Mouse (Mus musculus) hindbrain, postnatal 0 days (tissue): ENCODE measurements around the gene Aox2. TPM values are rescaled to one million over a fixed set of nuclear protein-coding genes. Genes with fewer than 3 reads are reported as not detected.

ENCODE experiments used
- ATAC-seq: fragments of 200-750 bp; cut with Nextera tagmentation; 2 replicates; pipeline ENCODE4 v1.8.0; 2017; ENCODE audit warnings: mild to moderate bottlenecking, moderate TSS enrichment, moderate library complexity
- DNase-seq: peaks from one replicate; pipeline ENCODE4 v3.0.0-alpha.2; 2015; ENCODE audit warnings: low spot score
- H3K27ac ChIP-seq: fragments of 300-500 bp; sonication (generic); 2 replicates; pipeline ENCODE4 v1.5.1; 2014; ENCODE audit warnings: mild to moderate bottlenecking
- H3K27me3 ChIP-seq: fragments of 300-500 bp; sonication (generic); 2 replicates; pipeline ENCODE4 v1.6.1; 2014; ENCODE audit warnings: low read length, mixed read lengths; ENCODE audit not compliant: insufficient read depth
- H3K36me3 ChIP-seq: fragments of 300-500 bp; sonication (generic); 2 replicates; pipeline ENCODE4 v1.6.1; 2014; ENCODE audit warnings: low read length, mixed read lengths; ENCODE audit not compliant: insufficient read depth
- H3K4me1 ChIP-seq: fragments of 300-500 bp; sonication (generic); 2 replicates; pipeline ENCODE4 v1.6.1; 2014; ENCODE audit warnings: antibody characterized with exemption, low read length, mixed read lengths; ENCODE audit not compliant: insufficient read depth
- H3K4me2 ChIP-seq: fragments of 300-500 bp; sonication (generic); 2 replicates; pipeline ENCODE4 v1.6.1; 2014; ENCODE audit warnings: low read depth, mild to moderate bottlenecking, low read length, moderate library complexity, mixed read lengths
- H3K4me3 ChIP-seq: fragments of 300-500 bp; sonication (generic); 2 replicates; pipeline ENCODE4 v1.5.1; 2014; ENCODE audit warnings: low read length
- H3K9ac ChIP-seq: fragments of 300-500 bp; sonication (generic); replicated peaks from 2 replicates; pipeline ENCODE4 v1.6.1; 2014; ENCODE audit warnings: mild to moderate bottlenecking, low read length, moderate library complexity, mixed read lengths
- H3K9me3 ChIP-seq: fragments of 300-500 bp; sonication (generic); 2 replicates; pipeline ENCODE4 v1.6.1; 2016; ENCODE audit warnings: low read length, mixed read lengths
- CTCF ChIP-seq: IDR thresholded peaks from 2 replicates; pipeline ENCODE4 v1.5.1; 2016; ENCODE audit warnings: antibody characterized with exemption, control low read depth, low read depth
- WGBS: fragments of 180-500 bp; shearing (Covaris S2); extraction: QIAGEN DNeasy Blood & Tissue Kit; methylation state at CpG from one replicate; pipeline ENCODE4 v1.1.7; 2014; 5-methylcytosine and 5-hydroxymethylcytosine counted together
- polyA plus RNA-seq: library from polyadenylated mRNA; unstranded; fragments of >200 nt; fragmentation: Nextera tagmentation; extraction: Ambion mirVana; gene quantifications from 2 replicates; pipeline ENCODE4 v1.2.1, GENCODE M21; 2015
- total RNA-seq: library from RNA; depleted of rRNA; stranded (reverse); fragments of >200 nt; gene quantifications from 2 replicates; pipeline ENCODE4 v1.2.3, GENCODE M21; 2014

Gene Aox2
- total and polyA plus RNA-seq, 2 experiments from 2014 or later, result 0.03 TPM; not detected in 1

DNA sequence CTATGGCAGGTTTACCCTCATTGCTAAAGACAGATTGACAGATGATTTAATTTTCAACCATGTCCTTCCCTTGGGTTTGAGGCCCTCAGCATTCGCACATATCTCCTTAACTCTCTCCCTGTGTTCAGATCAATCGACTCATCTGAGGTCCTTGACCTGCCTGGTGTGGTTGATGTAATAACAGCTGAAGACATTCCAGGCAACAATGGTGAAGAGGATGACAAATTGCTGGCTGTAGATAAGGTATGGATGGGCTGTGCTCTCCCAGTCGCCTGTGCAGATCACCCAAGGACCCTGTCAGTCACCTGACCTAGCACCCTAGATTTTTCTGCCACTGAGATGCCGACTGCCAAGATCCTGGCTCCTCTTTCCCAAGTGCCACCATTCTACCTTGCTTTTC lies 31.7 kb downstream of the Aox2 start:
- no peaks in the 10 kb centered on the region for H3K27me3 ChIP-seq
- TF ChIP-seq CTCF, result no peak
- WGBS, result 83% methylated on average over 4 of the region's 4 CpGs
- no peak overlapping the region for H3K9ac ChIP-seq
- no peaks in the 10 kb centered on the region for H3K36me3 ChIP-seq
- no peak for ATAC-seq
- no peaks in the 10 kb centered on the region for H3K9me3 ChIP-seq
- H3K27ac ChIP-seq, result no peak overlapping the region
- no peaks in the 10 kb centered on the region for H3K4me1 ChIP-seq
- H3K4me2 ChIP-seq, result no peak overlapping the region
- no peak for DNase-seq
- no peak overlapping the region for H3K4me3 ChIP-seq

DNA sequence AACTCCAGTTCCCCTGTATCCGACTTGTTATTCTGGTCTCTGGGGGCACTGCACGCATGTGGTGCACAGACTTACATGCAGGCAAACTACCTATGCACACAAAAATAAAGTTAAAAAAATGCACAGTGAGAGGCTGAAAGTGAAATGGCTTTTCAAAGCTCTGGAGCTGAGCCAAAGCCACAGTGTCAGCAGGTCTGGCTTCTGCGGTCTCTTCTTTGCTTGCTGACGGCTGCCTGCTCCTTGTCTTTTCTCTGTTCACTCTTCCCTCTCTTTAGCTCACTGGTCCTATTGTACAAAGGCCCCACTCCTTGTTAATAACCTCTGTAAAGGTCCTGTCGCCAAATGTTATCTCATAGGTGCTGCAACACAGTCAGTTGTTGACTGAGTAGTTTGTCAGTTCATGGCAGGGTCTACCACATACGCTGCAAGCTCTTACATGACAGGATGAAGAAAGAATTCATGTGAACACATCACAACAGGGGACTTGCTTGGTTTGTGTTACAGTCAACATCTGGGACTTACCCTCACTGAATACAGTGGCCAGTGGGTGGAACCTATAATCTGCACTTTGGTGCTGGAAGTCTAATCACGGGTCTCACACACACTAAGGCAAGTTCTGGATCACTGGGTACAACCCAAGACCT lies 33.2 kb downstream of the Aox2 start:
- H3K9me3 ChIP-seq, result no peaks in the 10 kb centered on the region
- H3K4me2 ChIP-seq, result no peak overlapping the region
- ATAC-seq (no peak), DNase-seq (no peak)
- H3K4me1 ChIP-seq, result no peaks in the 10 kb centered on the region
- no peak overlapping the region for H3K4me3 ChIP-seq
- H3K27me3 ChIP-seq, result no peaks in the 10 kb centered on the region
- H3K36me3 ChIP-seq, result no peaks in the 10 kb centered on the region
- no peak overlapping the region for H3K27ac ChIP-seq
- no peak for TF ChIP-seq CTCF
- 75% methylated on average over 7 of the region's 7 CpGs for WGBS
- no peak overlapping the region for H3K9ac ChIP-seq

DNA sequence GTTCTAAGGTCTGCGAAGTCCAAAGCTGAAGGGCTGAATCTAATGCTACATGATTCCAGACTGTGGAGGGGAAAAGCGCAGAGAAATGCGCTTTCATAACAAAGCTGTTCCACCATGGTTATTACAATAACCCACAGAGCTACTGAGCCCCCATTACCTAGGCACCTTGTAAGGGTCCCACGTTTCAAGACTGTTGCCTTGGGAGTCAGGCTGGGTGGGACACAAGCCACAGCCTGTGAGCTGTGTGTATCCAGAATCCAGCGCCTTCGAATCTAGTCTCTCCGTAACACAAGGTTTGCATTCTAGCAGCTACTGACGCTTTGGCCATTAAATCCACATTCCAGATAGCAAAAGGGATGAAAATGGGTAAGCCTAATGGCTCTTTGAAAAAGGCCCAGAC lies 35.0 kb downstream of the Aox2 start:
- H3K4me1 ChIP-seq, result no peaks in the 10 kb centered on the region
- no peak overlapping the region for H3K4me2 ChIP-seq
- no peak for TF ChIP-seq CTCF
- no peaks in the 10 kb centered on the region for H3K36me3 ChIP-seq
- H3K9me3 ChIP-seq, result no peaks in the 10 kb centered on the region
- H3K27me3 ChIP-seq, result no peaks in the 10 kb centered on the region
- no peak overlapping the region for H3K4me3 ChIP-seq
- 89% methylated on average over 8 of the region's 8 CpGs for WGBS
- DNase-seq (no peak), ATAC-seq (no peak)
- H3K9ac ChIP-seq, result no peak overlapping the region
- H3K27ac ChIP-seq, result no peak overlapping the region

- no peaks in the 10 kb centered on the region for H3K9me3 ChIP-seq
- no peaks in the 10 kb centered on the region for H3K4me1 ChIP-seq
- H3K36me3 ChIP-seq, result no peaks in the 10 kb centered on the region
- ATAC-seq (no peak), DNase-seq (no peak)
- WGBS, result 78% methylated on average over 6 of the region's 6 CpGs
- no peak overlapping the region for H3K27ac ChIP-seq
- TF ChIP-seq CTCF, result no peak
- H3K4me3 ChIP-seq, result no peak overlapping the region
- H3K27me3 ChIP-seq, result no peaks in the 10 kb centered on the region
- H3K9ac ChIP-seq, result no peak overlapping the region
- no peak overlapping the region for H3K4me2 ChIP-seq
These were observed 37.4 kb downstream of the Aox2 start for GRCm38 (mm10) chr1:58315532-58315931.

DNA sequence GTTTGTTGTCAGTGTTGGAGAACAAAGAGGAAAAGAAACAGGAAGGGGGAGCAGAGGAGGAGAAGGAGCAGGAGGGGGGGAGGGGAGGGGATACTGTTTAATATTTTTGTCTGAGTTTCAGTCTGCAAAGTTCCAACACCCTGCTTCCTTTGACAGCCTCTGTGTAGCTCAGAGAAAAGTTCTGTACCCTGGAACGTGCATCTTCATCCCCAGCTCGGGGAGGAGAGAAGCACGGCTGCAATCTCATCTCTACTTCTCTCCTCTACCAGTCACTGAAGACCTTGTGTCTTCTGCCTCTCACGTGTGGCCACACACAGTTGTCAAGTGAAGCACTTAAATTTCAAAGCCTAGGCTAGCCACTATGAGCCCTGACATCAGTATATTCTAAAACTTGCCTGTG lies 55.1 kb downstream of the Aox2 start:
- no peaks in the 10 kb centered on the region for H3K36me3 ChIP-seq
- peak overlapping the region; percentile 24 for H3K4me3 ChIP-seq
- no peak overlapping the region for H3K27ac ChIP-seq
- H3K4me2 ChIP-seq, result peak overlapping the region; percentile 55
- WGBS, result 13% methylated on average over 4 of the region's 4 CpGs
- H3K4me1 ChIP-seq, result no peaks in the 10 kb centered on the region
- H3K27me3 ChIP-seq, result no peaks in the 10 kb centered on the region
- peak; percentile 63; the same call in 1 of the 2 replicates for ATAC-seq
- DNase-seq, result no peak
- H3K9ac ChIP-seq, result peak overlapping the region; percentile 18
- no peaks in the 10 kb centered on the region for H3K9me3 ChIP-seq
- TF ChIP-seq CTCF, result no peak

DNA sequence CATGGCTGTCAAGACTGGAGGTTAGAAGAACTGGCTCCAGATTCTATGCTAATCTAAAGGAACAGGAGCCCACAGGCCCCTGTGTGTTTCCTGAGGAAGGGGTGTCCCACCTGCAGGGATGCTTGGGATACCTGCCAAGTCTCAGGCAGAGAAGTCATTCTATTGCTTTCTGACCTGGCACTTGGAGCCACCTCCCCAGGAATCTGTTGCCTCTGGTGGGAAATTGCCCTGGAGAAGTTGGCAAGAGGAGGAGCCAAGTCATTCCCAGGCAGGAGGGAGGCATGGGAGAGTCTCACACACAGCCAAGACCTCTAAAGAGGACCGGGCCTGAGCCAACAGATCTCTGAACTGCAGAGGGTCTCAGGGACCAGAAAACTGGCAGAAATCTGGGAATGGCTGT lies 61.8 kb downstream of the Aox2 start:
- H3K36me3 ChIP-seq, result no peaks in the 10 kb centered on the region
- H3K27ac ChIP-seq, result no peak overlapping the region
- ATAC-seq, result no peak
- H3K4me1 ChIP-seq, result no peaks in the 10 kb centered on the region
- H3K4me3 ChIP-seq, result no peak overlapping the region
- DNase-seq, result peak; percentile 1
- H3K9me3 ChIP-seq, result no peaks in the 10 kb centered on the region
- no peak overlapping the region for H3K4me2 ChIP-seq
- H3K27me3 ChIP-seq, result no peaks in the 10 kb centered on the region
- H3K9ac ChIP-seq, result no peak overlapping the region
- 35% methylated on average over 1 of the region's 1 CpGs for WGBS
- TF ChIP-seq CTCF, result no peak

- Histone ChIP-seq H3K36me3 (no peaks in the 10 kb centered on the region), H3K4me3 (no peak overlapping the region), H3K27me3 (no peaks in the 10 kb centered on the region), H3K4me2 (no peak overlapping the region), H3K27ac (no peak overlapping the region), H3K9ac (no peak overlapping the region), H3K4me1 (no peaks in the 10 kb centered on the region), H3K9me3 (no peaks in the 10 kb centered on the region)
- no peak for ATAC-seq
- no peak for TF ChIP-seq CTCF
- WGBS, result 36% methylated on average over 7 of the region's 7 CpGs
- peak; percentile 8 for DNase-seq
These were observed 63.5 kb downstream of the Aox2 start for GRCm38 (mm10) chr1:58341576-58341975.
